Mouse (Mus musculus): ENCODE data around the gene Enthd1. TPM values are rescaled to one million over a fixed set of nuclear protein-coding genes. Genes with fewer than 3 reads are reported as not detected.

Gene Enthd1
- total and polyA plus RNA-seq, 3 experiments = not detected

GRCm38 (mm10) chr15:80417066-80417465, 147.9 kb downstream of the Enthd1 start:
- Histone ChIP-seq H3K36me3 (replicated peaks in 1 of 2; ENCODE audit: control insufficient read depth in 1 of 2, insufficient read depth in 1 of 2, low read length in 1 of 2) (no peaks in the 10 kb centered on the region), H3K4me2 (ENCODE audit: insufficient read depth, low read depth, poor library complexity, severe bottlenecking) (no peak overlapping the region), H3K27ac (ENCODE audit: insufficient read depth, low read depth) (no peak overlapping the region), H3K9me3 (replicated peaks; ENCODE audit: low read length) (no peaks in the 10 kb centered on the region), H3K4me1 (ENCODE audit: control insufficient read depth in 1 of 2, insufficient read depth in 2 of 2) (no peaks in the 10 kb centered on the region), H3K27me3 (replicated peaks) (peaks cover 81% of the 10 kb centered on the region), H3K4me3 (replicated peaks in 1 of 3; ENCODE audit: low read depth in 2 of 3, low read length in 2 of 3, poor library complexity in 1 of 3) (no peak overlapping the region), H3K79me2 (replicated peaks; ENCODE audit: control insufficient read depth, extremely low read depth, insufficient read depth, poor library complexity, severe bottlenecking) (no peaks in the 10 kb centered on the region), H3K9ac (ENCODE audit: insufficient read depth, low read depth) (no peak overlapping the region)
- dilution Hi-C loops (cut with MboI; ENCODE audit: extremely low pct_ligation_motif_present, extremely low pct_unique_long_range_greater_than_20kb, low sequenced_read_pairs) = no loop called here
- no peak for TF ChIP-seq ZC3H11A (IDR thresholded peaks at IDR 0.05; ENCODE audit: low read depth, low read length)
- TF ChIP-seq CHD2 (IDR thresholded peaks at IDR 0.05; ENCODE audit: low read length) = no peak
- no peak for TF ChIP-seq KAT2A (IDR thresholded peaks at IDR 0.05; ENCODE audit: insufficient replicate concordance, low read length)
- TF ChIP-seq MAZ (IDR thresholded peaks at IDR 0.05; ENCODE audit: low read depth, low read length) = no peak
- TF ChIP-seq E2F4 (IDR thresholded peaks at IDR 0.05; ENCODE audit: insufficient replicate concordance, low read depth, low read length) = no peak
- TF ChIP-seq EP300 (IDR thresholded peaks at IDR 0.05; ENCODE audit: low read length) = no peak
- TF ChIP-seq NRF1 (IDR thresholded peaks at IDR 0.05; ENCODE audit: low read depth, low read length) = no peak
- TF ChIP-seq RCOR1 (conservative IDR thresholded peaks at IDR 0.05; ENCODE audit: low read depth, low read length) = no peak
- TF ChIP-seq TCF12 (IDR thresholded peaks at IDR 0.05; ENCODE audit: low read depth, low read length) = no peak
- TF ChIP-seq BHLHE40 (IDR thresholded peaks at IDR 0.05; ENCODE audit: low read depth, low read length) = no peak
- no peak for TF ChIP-seq CHD1 (IDR thresholded peaks at IDR 0.05; ENCODE audit: low read depth, low read length)
- no peak for TF ChIP-seq TBP (conservative IDR thresholded peaks at IDR 0.05; ENCODE audit: low read depth, low read length)
- no peak for TF ChIP-seq CTCF (conservative IDR thresholded peaks at IDR 0.05 in 1 of 2, IDR thresholded peaks at IDR 0.05 in 1 of 2; ENCODE audit: low read depth in 2 of 2, low read length in 2 of 2)
- no peak for TF ChIP-seq NELFE (IDR thresholded peaks at IDR 0.05; ENCODE audit: low read depth, low read length)
- TF ChIP-seq JUND (conservative IDR thresholded peaks at IDR 0.05; ENCODE audit: low read depth, low read length) = no peak
- TF ChIP-seq RAD21 (IDR thresholded peaks at IDR 0.05; ENCODE audit: low read depth, low read length) = no peak
- TF ChIP-seq POLR2A (IDR thresholded peaks at IDR 0.05; ENCODE audit: low read depth, low read length) = no peak
- TF ChIP-seq ZMIZ1 (IDR thresholded peaks at IDR 0.05; ENCODE audit: low read depth, low read length) = no peak
- TF ChIP-seq IRF4 (IDR thresholded peaks at IDR 0.05; ENCODE audit: low read depth, low read length) = no peak
- no peak for TF ChIP-seq MAX (IDR thresholded peaks at IDR 0.05; ENCODE audit: low read length)
- no peak for DNase-seq (ENCODE audit: extremely low read depth)
- in situ Hi-C loops (cut with MboI; ENCODE audit: low pct_ligation_motif_present, low pct_unique_long_range_greater_than_20kb, low sequenced_read_pairs) = no loop called here

- H3K4me1 ChIP-seq (ENCODE audit: control insufficient read depth in 1 of 2, insufficient read depth in 2 of 2) = no peaks in the 10 kb centered on the region
- no peak overlapping the region for H3K9ac ChIP-seq (ENCODE audit: insufficient read depth, low read depth)
- H3K9me3 ChIP-seq (replicated peaks; ENCODE audit: low read length) = no peaks in the 10 kb centered on the region
- H3K4me2 ChIP-seq (ENCODE audit: insufficient read depth, low read depth, poor library complexity, severe bottlenecking) = no peak overlapping the region
- TF ChIP-seq UBTF (IDR thresholded peaks at IDR 0.05; ENCODE audit: low read depth, low read length) = no peak
- no peak for TF ChIP-seq JUN (IDR thresholded peaks at IDR 0.05; ENCODE audit: insufficient read depth, low read depth, low read length)
- TF ChIP-seq NELFE (IDR thresholded peaks at IDR 0.05; ENCODE audit: low read depth, low read length) = no peak
- TF ChIP-seq MXI1 (IDR thresholded peaks at IDR 0.05; ENCODE audit: low read depth, low read length) = no peak
- no peak for TF ChIP-seq MAZ (IDR thresholded peaks at IDR 0.05; ENCODE audit: low read depth, low read length)
- TF ChIP-seq CHD1 (IDR thresholded peaks at IDR 0.05; ENCODE audit: low read depth, low read length) = no peak
- no peak for TF ChIP-seq KAT2A (IDR thresholded peaks at IDR 0.05; ENCODE audit: insufficient replicate concordance, low read length)
- TF ChIP-seq MEF2A (IDR thresholded peaks at IDR 0.05; ENCODE audit: borderline replicate concordance, low read depth, low read length) = no peak
- TF ChIP-seq MAFK (IDR thresholded peaks at IDR 0.05; ENCODE audit: insufficient replicate concordance, low read length) = no peak
- no peak for TF ChIP-seq RCOR1 (conservative IDR thresholded peaks at IDR 0.05; ENCODE audit: low read depth, low read length)
- TF ChIP-seq ZC3H11A (IDR thresholded peaks at IDR 0.05; ENCODE audit: low read depth, low read length) = no peak
- no peak for TF ChIP-seq BHLHE40 (IDR thresholded peaks at IDR 0.05; ENCODE audit: low read depth, low read length)
- dilution Hi-C loops (cut with MboI; ENCODE audit: extremely low pct_ligation_motif_present, extremely low pct_unique_long_range_greater_than_20kb, low sequenced_read_pairs) = no loop called here
- no peaks in the 10 kb centered on the region for H3K79me2 ChIP-seq (replicated peaks; ENCODE audit: control insufficient read depth, extremely low read depth, insufficient read depth, poor library complexity, severe bottlenecking)
- H3K27me3 ChIP-seq (replicated peaks) = peaks cover 87% of the 10 kb centered on the region
- H3K36me3 ChIP-seq (replicated peaks in 1 of 2; ENCODE audit: control insufficient read depth in 1 of 2, insufficient read depth in 1 of 2, low read length in 1 of 2) = no peaks in the 10 kb centered on the region
- H3K4me3 ChIP-seq (replicated peaks in 1 of 3; ENCODE audit: low read depth in 2 of 3, low read length in 2 of 3, poor library complexity in 1 of 3) = no peak overlapping the region
- no peak overlapping the region for H3K27ac ChIP-seq (ENCODE audit: insufficient read depth, low read depth)
- no peak for DNase-seq (ENCODE audit: extremely low read depth)
- in situ Hi-C loops (cut with MboI; ENCODE audit: low pct_ligation_motif_present, low pct_unique_long_range_greater_than_20kb, low sequenced_read_pairs) = no loop called here
These were observed 149.8 kb downstream of the Enthd1 start for GRCm38 (mm10) chr15:80415132-80415531.

All from CH12.LX (cell line).